Mouse (Mus musculus) hindbrain, postnatal 0 days (tissue): ENCODE measurements around the gene Prkag1. TPM values are rescaled to one million over a fixed set of nuclear protein-coding genes. Genes with fewer than 3 reads are reported as not detected.
A peak's percentile ranks its signal among the peaks of the same experiment; 100 is the strongest.

Source experiments
- ATAC-seq: fragments of 200-750 bp; cut with Nextera tagmentation; 2 replicates; pipeline ENCODE4 v1.8.0; 2017; ENCODE audit warnings: mild to moderate bottlenecking, moderate TSS enrichment, moderate library complexity
- DNase-seq: peaks from one replicate; pipeline ENCODE4 v3.0.0-alpha.2; 2015; ENCODE audit warnings: low spot score
- H3K27ac ChIP-seq: fragments of 300-500 bp; sonication (generic); 2 replicates; pipeline ENCODE4 v1.5.1; 2014; ENCODE audit warnings: mild to moderate bottlenecking
- H3K27me3 ChIP-seq: fragments of 300-500 bp; sonication (generic); 2 replicates; pipeline ENCODE4 v1.6.1; 2014; ENCODE audit warnings: low read length, mixed read lengths; ENCODE audit not compliant: insufficient read depth
- H3K36me3 ChIP-seq: fragments of 300-500 bp; sonication (generic); 2 replicates; pipeline ENCODE4 v1.6.1; 2014; ENCODE audit warnings: low read length, mixed read lengths; ENCODE audit not compliant: insufficient read depth
- H3K4me1 ChIP-seq: fragments of 300-500 bp; sonication (generic); 2 replicates; pipeline ENCODE4 v1.6.1; 2014; ENCODE audit warnings: antibody characterized with exemption, low read length, mixed read lengths; ENCODE audit not compliant: insufficient read depth
- H3K4me2 ChIP-seq: fragments of 300-500 bp; sonication (generic); 2 replicates; pipeline ENCODE4 v1.6.1; 2014; ENCODE audit warnings: low read depth, mild to moderate bottlenecking, low read length, moderate library complexity, mixed read lengths
- H3K4me3 ChIP-seq: fragments of 300-500 bp; sonication (generic); 2 replicates; pipeline ENCODE4 v1.5.1; 2014; ENCODE audit warnings: low read length
- H3K9ac ChIP-seq: fragments of 300-500 bp; sonication (generic); replicated peaks from 2 replicates; pipeline ENCODE4 v1.6.1; 2014; ENCODE audit warnings: mild to moderate bottlenecking, low read length, moderate library complexity, mixed read lengths
- H3K9me3 ChIP-seq: fragments of 300-500 bp; sonication (generic); 2 replicates; pipeline ENCODE4 v1.6.1; 2016; ENCODE audit warnings: low read length, mixed read lengths
- CTCF ChIP-seq: IDR thresholded peaks from 2 replicates; pipeline ENCODE4 v1.5.1; 2016; ENCODE audit warnings: antibody characterized with exemption, control low read depth, low read depth
- WGBS: fragments of 180-500 bp; shearing (Covaris S2); extraction: QIAGEN DNeasy Blood & Tissue Kit; methylation state at CpG from one replicate; pipeline ENCODE4 v1.1.7; 2014; 5-methylcytosine and 5-hydroxymethylcytosine counted together
- polyA plus RNA-seq: library from polyadenylated mRNA; unstranded; fragments of >200 nt; fragmentation: Nextera tagmentation; extraction: Ambion mirVana; gene quantifications from 2 replicates; pipeline ENCODE4 v1.2.1, GENCODE M21; 2015
- total RNA-seq: library from RNA; depleted of rRNA; stranded (reverse); fragments of >200 nt; gene quantifications from 2 replicates; pipeline ENCODE4 v1.2.3, GENCODE M21; 2014

Prkag1 gene
- total and polyA plus RNA-seq, 2 experiments from 2014 or later, result 61.1 to 99.4 TPM

DNA sequence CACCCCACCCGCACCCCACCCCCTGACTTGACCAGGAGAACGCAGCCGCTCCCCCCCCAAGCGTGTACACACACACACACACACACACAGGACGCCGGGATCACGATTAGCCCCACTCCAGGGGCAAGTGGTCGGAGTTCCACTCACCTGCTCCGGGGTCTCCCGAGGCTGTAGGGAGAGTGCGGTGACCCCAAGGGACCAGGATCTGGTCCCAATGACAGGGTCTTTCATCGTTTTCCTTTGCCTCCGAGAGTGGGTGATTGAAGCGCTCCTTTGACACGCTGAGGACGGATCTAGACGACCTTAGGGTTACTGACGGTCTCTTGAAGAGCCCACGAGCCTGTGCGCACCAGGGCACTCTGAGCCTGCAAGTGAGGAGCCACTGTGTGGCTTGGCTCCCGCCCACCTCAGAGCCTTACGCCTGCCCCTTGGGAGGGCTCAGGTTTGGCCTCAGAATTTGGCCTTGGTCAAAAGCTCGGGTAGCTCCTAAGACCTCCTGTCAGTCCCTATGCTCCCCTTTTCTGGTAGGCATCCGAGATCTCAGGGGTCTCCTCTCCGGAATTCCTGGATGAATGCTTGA, 53.0 kb downstream of the Prkag1 start:
- 2% methylated on average over 25 of the region's 25 CpGs for WGBS
- H3K27ac ChIP-seq, result no peak overlapping the region
- DNase-seq (no peak), ATAC-seq (no peak)
- H3K27me3 ChIP-seq, result peaks cover 63% of the 10 kb centered on the region
- H3K4me1 ChIP-seq, result peaks cover 5% of the 10 kb centered on the region; the same call in 1 of the 2 replicates
- 0 out of 2 replicates have a peak overlapping the region, but pooled peaks have one; percentile 37 for H3K9ac ChIP-seq
- H3K9me3 ChIP-seq, result no peaks in the 10 kb centered on the region
- no peaks in the 10 kb centered on the region for H3K36me3 ChIP-seq
- TF ChIP-seq CTCF, result no peak
- peak overlapping the region; percentile 31 for H3K4me3 ChIP-seq
- peak overlapping the region; percentile 48 for H3K4me2 ChIP-seq

DNA sequence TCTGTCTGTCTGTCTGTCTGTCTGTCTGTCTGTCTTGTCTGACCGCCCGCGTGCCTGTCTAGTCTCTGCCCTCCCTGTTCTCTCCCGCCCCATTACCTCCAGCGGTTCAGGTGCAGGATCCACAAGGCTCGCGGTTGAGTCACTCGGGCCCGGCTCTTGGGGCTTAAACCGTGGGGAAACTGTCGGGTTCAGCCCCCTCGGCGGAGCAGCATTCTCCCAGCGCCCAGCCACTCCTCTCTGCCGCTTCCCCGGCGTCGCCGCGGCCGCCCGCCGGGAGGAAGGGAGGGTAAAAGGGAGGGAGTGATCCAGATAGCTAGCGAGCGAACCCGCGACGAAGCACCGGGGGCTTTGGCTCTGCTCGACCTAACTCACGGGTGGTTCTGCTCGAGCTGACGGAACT, 53.6 kb downstream of the Prkag1 start, which contains the start of gene Wnt10b:
Gene Wnt10b (minus strand): TSS at position 389 of the 400 bp plus-strand sequence.
- Histone ChIP-seq H3K9me3 (no peaks in the 10 kb centered on the region), H3K4me3 (peak within 1 kb of the TSS; percentile 31), H3K27ac (no peak within 1 kb of the TSS), H3K36me3 (no peaks in the 10 kb centered on the region), H3K27me3 (peaks cover 63% of the 10 kb centered on the region), H3K9ac (peak within 1 kb of the TSS; percentile 37; the same call in 1 of the 2 replicates), H3K4me2 (peak within 1 kb of the TSS; percentile 48), H3K4me1 (peaks cover 6% of the 10 kb centered on the region; the same call in 1 of the 2 replicates)
- under 1% methylated on average over 33 of the region's 33 CpGs for WGBS
- ATAC-seq, result no peak
- DNase-seq, result no peak
- TF ChIP-seq CTCF, result no peak

DNA sequence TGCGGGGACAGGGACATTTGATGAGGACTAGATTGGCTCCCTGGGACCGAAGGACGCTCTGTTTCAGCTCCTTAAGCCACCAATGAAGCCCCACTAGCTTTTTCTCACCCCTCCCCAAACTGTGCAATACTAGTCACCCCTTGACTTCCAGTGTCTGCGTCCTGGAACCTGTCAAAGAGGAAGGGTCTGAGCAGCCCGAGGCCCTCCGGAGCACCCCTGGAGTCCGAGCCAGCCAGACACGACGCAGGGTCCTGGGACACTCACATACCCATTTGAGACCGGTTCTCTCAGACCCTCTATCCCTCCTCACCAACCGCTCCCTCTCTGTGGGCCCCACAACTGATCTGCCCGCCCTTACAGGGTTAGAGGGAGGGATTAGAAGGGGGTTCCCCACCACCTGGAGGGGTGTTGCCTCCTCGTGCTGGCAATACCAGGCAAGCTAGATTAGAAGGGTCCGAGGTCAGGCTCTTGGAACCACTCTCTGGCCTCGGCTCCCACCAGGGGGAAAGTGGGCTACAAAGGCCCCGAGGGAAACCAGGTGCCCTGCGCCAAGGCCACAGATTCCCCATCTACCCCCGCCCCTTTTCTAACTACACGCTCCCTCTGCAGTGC, 54.2 kb downstream of the Prkag1 start:
- Histone ChIP-seq H3K4me1 (peaks cover 12% of the 10 kb centered on the region; the same call in 1 of the 2 replicates), H3K4me3 (no peak overlapping the region), H3K27me3 (peaks cover 63% of the 10 kb centered on the region), H3K27ac (no peak overlapping the region), H3K36me3 (no peaks in the 10 kb centered on the region), H3K9me3 (no peaks in the 10 kb centered on the region), H3K9ac (no peak overlapping the region), H3K4me2 (no peak overlapping the region)
- TF ChIP-seq CTCF, result no peak
- ATAC-seq, result no peak
- DNase-seq, result no peak
- 4% methylated on average over 19 of the region's 19 CpGs for WGBS

DNA sequence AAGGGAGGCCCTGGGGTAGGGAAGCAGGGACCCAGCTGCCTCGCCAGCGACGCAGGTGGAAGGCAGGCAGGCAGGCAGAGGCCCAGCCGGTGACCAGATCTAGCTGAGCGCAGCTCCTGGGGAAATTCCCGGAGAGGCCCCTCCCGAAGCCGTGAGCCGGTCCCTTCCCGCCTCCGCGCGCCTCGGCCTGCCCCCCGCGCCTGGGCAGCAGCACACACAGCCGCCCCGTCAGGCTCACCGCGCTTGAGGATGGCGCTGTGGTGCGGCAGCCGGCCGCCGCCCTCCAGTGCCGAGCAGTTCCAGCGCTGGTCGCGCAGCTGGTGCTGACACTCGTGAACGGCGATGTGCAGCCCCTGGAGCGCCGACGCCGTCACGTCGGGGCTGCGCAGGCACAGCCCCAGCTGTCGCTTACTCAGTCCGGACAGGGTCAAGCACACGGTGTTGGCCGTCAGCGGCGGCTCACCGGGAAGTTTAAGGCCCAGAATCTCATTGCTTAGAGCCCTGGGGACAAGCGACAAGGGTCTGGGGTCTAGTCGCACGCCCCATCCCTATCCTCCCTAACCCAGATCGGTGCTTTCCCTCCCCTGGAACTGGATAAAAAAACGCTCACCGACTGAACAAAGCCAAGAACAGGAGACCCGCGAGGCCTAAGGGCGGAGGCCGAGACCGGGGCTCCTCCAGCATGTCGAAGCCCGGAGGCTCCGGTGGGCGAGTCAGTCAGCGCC, 54.9 kb downstream of the Prkag1 start:
- DNase-seq, result peak; percentile 50
- Histone ChIP-seq H3K4me3 (peak overlapping the region; percentile 21), H3K9me3 (no peaks in the 10 kb centered on the region), H3K36me3 (no peaks in the 10 kb centered on the region), H3K27ac (no peak overlapping the region), H3K27me3 (peaks cover 66% of the 10 kb centered on the region), H3K9ac (no peak overlapping the region), H3K4me1 (peaks cover 12% of the 10 kb centered on the region; the same call in 1 of the 2 replicates), H3K4me2 (peak overlapping the region; percentile 39)
- WGBS, result 3% methylated on average over 59 of the region's 62 CpGs
- no peak for TF ChIP-seq CTCF
- ATAC-seq, result peak; percentile 29; the same call in 1 of the 2 replicates

DNA sequence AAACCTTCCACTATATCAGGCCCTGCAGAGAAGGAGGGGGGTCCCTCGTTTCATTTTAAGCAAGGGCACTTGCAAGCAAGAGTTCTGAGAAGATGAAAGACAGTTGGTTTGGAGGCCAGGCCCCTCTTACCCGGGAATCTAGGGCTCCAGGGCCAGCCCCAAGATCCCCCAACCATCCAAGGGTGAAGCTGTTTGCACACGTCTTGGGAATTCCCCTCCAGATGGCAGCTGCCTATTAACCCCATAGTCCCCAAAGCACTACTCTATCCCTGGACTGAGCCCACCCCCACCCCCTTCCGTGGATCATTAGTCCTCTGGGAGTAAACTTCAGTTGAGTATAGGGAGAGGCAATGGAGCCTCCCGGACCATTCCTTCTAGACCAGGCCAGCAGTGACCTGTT, 55.8 kb downstream of the Prkag1 start:
- Histone ChIP-seq H3K27ac (no peak overlapping the region), H3K27me3 (peaks cover 61% of the 10 kb centered on the region), H3K4me2 (no peak overlapping the region), H3K36me3 (no peaks in the 10 kb centered on the region), H3K4me1 (peaks cover 12% of the 10 kb centered on the region; the same call in 1 of the 2 replicates), H3K4me3 (no peak overlapping the region), H3K9ac (no peak overlapping the region), H3K9me3 (no peaks in the 10 kb centered on the region)
- WGBS, result 7% methylated on average over 5 of the region's 5 CpGs
- no peak for ATAC-seq
- TF ChIP-seq CTCF, result no peak
- DNase-seq, result no peak

DNA sequence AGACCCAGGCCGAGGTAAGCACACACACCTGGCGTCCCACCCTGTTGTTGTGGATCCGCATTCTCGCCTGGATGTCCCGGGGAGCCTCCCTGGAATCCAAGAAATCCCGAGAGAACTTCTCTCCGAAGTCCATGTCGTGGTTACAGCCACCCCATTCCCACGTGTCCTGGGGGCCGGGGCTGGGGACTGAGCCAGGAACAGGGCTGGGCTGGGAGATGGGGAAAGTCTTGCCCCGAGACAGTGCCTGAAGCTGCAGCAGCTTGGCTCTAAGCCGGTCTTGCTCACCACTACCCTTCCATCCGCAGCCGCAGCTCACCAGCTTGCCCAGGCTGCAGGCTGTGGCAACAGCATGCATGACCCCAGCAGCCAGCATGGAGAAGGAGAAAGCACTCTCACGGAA, 57.2 kb downstream of the Prkag1 start:
- DNase-seq (no peak), ATAC-seq (no peak)
- TF ChIP-seq CTCF, result no peak
- Histone ChIP-seq H3K4me3 (no peak overlapping the region), H3K27me3 (peaks cover 55% of the 10 kb centered on the region), H3K36me3 (no peaks in the 10 kb centered on the region), H3K9ac (no peak overlapping the region), H3K4me2 (no peak overlapping the region), H3K27ac (no peak overlapping the region), H3K4me1 (peaks cover 12% of the 10 kb centered on the region; the same call in 1 of the 2 replicates), H3K9me3 (no peaks in the 10 kb centered on the region)
- 15% methylated on average over 15 of the region's 15 CpGs for WGBS
